Mouse (Mus musculus): ENCODE data around the gene Diras2. TPM values are rescaled to one million over a fixed set of nuclear protein-coding genes. Genes with fewer than 3 reads are reported as not detected.

Diras2 gene
- under 1 TPM; 0.07 to 0.13 (median 0.10) TPM for total RNA-seq (2022)

DNA sequence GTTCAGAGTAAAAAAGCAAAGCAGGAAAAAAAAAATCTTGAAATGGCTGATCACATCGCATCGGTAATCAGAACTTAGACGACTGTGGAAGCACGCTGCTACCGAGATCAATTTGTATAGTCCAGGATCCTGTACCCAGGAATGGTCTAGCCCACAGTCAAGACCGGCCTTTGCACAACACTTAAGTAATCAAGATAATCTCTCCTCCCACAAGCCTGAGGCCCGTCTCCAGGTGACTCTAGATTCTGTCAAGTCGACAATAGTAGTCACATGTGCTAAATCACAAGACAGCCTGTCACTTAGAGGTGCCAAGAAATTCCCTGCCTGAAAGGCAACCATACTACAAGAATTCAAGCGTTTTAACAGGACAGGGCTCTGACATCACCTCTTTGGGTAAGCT, at the start of gene Diras2:
TSS of gene Diras2 (minus strand) at position 159 of the 400 bp plus-strand sequence.
- no peak for DNase-seq (ENCODE audit: low spot score in 2 of 2)

DNA sequence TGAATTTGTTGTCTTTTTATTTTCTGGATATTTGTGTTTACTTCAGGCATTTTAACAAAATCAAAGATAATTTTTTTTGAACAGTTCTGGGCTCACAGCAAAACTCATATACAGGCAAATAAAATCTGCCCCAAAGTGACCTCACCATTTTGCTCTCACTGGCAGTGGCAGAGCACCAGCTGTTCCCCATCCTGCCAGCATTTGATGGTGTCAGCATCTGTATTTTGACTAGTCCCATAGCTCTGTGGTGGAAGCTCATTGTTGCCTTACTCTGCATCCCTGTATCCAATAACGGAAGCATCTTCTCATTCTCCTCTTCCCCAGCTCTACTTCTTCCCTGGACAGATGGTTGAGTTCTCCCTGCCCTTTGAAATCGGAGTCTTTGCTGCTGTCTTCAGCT, 47.7 kb upstream of the Diras2 start:
- no peak for DNase-seq (ENCODE audit: low spot score in 2 of 2)

DNA sequence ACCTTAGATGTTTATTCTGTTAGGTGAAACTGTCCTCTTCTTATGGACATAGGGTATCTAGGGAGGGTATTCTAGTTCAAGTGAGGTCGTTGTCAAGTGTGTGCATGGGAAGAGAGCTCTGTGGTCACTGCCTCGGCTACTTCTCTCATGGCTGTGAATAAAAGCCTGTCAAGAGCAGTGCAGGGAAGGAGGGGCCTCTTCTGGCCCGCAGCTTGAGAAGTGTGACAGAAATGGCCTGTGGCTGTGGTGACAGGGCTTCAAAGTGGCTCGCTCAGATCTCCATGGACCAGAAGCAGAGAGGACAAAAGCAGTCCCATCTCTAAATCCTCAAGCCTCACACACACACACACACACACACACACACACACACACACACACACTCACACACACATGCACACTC, 46.9 kb upstream of the Diras2 start:
- DNase-seq (ENCODE audit: low spot score in 2 of 2): no peak

DNA sequence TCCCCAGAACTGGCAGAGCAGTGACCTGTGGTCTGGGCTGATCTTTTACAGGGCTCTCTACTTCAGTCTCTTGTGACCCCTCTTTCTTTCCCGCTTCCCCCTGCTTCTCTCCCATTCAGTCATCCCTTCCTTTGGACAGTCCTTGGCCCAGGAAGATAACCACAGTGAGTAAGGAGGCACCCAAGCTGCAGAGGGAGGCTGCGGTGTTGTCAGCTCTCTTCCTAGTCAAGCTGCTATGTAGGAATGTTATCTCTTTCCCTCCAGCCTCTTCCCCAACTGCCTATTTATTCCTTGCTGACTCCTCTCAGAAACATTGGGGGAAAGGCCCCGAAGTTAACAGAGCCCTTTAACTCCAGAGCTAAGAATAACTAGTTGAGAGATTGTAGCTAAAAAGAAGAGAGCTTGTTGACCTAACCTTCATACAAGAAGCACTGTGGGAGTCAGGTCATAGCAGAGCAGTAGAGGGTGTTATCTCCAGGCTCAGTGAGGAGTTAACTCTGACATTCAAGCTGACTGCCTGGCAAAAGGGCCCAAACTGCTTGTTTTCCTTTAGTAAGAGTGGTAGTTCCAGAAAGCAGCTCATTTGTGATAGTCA, 46.3 kb upstream of the Diras2 start:
- no peak for DNase-seq (ENCODE audit: low spot score in 2 of 2)

DNA sequence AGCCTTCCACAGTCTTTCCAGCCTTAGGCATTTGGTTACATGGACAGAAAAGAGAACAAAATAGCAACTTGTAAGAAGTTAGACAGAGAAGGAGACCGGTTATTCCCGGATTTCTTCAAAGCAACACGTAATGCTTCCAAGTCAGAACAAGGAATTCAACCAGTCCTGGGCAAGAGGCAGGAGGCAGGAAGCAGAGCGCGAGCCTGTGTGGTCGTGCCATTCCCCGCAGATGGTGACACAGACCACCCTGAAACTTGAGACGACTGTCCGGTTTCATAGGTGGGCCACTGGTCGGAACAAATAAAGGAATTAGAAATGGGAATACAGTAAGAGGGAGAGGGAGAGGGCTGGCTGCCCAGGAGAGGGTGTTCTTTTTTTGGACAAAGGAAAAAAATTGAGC, 45.8 kb upstream of the Diras2 start:
- no peak for DNase-seq (ENCODE audit: low spot score in 2 of 2)

DNA sequence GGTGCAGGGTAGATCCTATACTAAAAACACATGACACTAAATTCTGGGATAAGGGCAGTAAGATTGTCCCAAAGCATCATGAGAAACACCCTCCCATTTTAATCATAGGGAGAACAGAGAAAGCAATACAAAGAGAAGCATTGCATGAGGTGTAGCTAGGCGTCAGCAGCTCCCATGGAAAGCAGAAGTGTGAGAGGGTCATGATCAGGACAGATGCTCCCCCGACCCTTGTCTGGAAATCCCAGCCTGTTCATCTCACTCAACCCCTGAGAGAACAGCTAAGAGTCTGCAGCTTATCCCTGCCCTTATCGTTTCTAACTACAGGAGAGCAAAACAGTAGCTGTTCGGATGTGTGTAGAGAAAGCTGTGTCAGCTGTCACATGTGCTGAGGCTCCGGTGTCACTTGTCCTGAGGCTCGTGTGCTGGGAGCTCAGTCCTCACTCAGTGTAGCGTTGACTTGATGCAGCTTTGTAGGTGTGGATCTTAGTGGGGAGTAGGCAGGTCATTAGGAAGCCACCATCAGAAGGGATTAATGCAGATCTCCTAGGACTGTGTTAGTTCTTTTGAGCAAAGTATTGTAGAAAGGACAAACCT, 45.0 kb upstream of the Diras2 start:
- no peak for DNase-seq (ENCODE audit: low spot score in 2 of 2)

DNA sequence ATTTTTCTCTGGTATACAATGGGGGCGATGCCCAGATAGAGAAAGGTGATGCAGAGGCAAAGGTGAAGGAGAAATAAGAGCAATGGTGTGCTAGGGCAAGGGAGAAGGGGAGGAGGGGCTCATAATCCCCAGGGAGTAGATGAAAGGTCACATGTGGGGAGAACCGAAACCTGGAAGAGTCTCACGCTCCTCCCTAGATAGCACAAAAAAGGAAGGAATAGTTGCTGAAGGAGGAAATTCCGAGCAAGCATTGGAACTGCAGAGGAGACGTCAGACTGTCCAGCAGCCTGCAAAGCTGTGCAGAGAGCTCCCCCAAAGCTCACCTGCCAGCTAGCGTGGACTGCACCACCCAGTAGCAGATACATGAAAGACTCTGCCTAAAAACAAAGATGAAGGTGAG, 44.4 kb upstream of the Diras2 start:
- DNase-seq (ENCODE audit: low spot score in 2 of 2): no peak

DNA sequence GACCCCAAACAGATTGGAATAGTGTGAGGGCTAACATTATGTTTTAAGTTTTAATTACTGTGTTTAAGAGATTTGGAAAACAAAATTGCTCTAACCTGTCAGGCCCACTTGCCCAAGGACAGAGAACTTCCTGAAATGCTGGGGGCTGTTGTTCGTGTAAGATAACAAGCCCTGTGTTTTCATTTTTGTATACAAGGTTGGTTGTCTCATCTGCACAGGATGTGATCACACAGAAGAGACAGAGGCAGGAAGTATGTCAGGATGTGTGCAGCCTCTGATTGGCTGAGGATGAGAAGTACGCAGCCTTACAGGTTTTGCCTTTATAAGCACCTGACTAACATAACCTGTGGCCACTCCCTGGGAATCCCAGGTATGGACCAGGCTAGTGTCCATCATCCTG, 43.2 kb upstream of the Diras2 start:
- no peak for DNase-seq (ENCODE audit: low spot score in 2 of 2)

DNA sequence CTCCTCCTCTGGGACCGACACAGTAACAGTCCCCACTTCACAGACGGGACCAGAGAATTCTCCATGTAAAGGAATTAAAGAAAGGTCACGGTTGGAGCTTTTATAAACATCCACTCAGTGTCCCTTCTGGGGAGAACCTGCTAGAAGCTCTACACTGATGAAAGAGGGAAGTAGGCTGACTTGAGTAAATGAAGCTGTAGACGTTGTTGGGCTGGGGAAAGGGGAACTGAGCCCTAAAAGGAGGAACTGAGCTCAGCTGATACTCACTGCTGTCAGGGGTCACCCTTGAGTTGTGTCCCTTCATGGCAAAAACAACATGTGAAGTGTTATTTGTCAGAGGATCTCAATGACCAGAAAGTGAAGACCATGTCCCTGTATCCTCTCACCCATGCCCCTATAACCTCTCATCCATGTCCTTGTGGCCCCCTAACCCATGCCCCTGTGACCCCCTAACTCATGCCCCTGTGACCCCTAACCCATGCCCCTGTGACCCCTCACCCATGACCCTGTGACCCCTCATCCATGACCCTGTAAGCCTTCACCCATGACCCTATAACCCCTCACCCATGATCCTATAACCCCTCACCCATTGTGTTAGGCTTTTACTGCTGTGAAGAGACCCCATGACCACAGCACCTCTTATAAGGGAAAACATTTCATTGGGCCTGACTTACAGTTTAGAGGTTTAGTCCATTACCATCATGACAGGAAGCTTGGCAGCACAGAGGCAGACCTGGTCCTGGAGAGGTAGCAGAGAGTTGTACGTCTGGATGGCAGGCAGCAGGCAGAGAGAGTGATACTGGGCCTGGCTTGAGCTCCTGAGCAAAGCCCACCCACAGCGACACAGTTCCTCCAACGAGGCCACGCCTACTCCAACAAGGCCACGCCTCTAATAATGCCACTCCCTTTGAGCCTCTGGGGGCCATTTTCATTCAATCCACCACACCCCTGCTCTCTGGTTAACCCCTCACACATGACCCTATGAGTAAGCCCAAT, 41.7 kb upstream of the Diras2 start:
- DNase-seq (ENCODE audit: low spot score in 2 of 2): no peak

DNA sequence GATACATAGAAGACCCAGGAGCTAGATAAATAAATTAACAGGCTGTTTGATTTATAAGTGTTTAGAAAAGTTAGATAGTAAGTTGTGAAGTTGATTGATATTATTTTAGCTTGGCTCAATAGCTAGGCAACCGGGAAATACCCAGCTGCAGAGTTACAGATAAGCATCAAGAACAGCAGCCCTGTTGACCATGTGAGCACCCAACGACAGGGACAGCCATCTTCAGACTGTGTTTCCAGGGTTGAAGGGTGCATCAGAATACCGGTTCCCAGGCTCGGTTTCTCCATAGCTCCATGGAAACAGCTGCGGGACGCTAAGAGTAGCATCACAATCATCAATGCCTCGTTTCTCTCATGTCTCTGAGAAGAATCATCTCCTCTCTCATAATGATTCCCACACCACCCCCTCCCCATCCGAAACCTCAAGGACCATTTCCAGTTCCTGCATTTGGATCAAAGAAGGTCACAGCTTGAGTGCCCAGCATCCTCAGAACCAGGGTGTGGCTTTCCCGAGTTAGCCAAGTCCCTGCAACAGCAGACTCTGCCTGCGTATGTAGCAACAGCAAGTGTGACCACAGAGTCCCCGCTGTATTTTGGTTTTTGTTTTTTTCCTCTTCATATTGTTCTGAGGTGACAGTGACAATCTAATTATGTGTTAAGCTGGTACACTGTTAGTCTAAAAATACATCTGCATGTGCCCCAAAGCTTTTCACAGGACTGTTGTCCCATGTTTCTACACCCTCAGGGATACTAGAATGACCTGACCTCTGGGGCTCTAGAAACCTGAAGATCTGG, 40.7 kb upstream of the Diras2 start:
- no peak for DNase-seq (ENCODE audit: low spot score in 2 of 2)

DNA sequence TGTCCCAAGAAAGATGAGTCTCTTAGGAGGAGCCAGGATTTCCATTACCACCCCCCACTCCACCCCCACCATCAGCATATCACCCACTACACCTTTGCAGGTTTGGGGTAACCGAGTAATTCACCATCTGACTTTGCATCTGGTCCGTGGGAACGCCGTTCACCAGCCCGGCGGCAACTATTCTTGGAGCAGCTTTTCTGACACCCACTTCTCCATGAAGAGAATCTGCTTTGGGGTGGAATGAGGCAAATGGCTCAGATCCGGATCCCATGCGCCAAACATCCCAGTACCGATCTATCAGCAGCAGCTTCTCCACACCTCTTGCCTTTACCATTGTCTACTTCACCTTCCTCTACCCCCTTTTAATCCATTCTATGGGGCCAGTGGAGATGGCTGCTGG, 39.2 kb upstream of the Diras2 start:
- DNase-seq (ENCODE audit: low spot score in 2 of 2): no peak

DNA sequence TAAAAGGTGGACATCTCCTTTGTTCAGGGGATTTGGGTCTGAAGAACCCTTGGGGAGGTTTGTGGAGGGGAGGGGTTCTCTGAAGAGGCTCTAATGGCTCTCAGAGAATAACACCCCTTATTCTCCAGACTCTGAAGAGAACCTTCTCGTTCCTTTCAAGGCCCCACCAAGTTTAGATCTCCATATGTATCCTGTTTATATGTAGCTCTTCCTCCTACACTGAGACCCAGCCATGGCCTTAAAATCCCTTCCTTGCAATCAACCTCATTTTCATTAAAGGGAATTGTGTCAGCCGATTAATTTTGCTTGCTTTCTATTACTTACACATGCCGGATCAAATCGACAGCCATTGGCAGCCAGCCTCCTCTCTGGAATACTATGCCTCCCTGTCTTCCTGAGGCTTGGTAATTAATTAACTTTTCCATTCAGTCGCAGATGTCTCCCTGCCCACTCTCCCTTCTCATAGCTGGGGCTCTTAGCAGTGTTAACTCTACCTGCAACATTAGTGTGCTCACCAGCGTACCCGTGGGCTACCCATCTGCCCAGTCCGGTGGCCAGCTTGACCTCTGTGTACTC, 38.2 kb upstream of the Diras2 start:
- DNase-seq (ENCODE audit: low spot score in 2 of 2): no peak

DNA sequence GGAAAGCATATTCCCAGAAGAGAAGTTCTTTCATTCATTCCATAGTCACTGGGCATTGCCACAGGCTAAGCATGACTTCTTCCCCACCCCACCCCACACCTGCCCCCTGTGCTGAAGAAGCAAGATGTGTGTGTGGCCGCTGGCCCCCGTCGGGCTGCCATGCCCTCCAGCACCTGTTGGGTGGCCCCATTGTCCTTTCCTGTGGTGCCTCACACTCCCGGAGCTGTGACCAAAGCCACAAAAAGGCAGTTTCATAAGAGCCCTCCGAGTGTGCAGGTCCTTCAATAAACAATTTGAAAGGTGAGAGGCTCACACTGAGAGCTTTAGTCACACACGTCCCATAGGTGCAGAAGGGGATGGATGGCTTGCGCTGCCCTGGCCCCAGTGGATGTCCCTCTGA, 35.7 kb upstream of the Diras2 start:
- DNase-seq (ENCODE audit: low spot score in 2 of 2): no peak

DNA sequence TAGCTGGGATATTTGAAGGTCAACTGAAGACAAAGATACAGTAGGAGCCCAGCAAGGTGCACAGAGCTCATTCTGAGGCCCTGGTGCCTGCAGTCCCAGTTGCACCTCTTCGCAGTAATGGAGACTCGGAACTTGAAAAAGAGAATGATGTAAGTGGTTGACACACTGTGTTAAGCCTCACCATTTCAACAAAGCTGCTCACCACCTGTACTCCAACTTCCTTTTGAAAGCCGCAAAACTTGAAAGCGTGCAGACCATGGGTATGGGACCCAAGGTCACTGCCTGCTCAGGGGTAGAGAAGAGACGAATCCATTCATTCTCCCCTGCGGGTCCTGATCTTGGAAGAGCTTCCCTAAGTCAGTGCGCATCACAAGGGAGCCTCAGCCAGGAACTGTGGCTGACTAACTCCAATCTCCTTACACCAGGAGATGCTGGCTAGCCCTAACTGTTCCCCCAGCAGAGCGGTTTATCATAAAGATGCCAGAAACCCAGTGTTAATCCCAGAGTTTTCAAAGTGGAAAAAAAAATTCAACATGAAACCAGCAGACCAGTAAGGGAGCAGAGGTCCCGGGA, 35.2 kb upstream of the Diras2 start:
- DNase-seq (ENCODE audit: low spot score in 2 of 2): no peak

DNA sequence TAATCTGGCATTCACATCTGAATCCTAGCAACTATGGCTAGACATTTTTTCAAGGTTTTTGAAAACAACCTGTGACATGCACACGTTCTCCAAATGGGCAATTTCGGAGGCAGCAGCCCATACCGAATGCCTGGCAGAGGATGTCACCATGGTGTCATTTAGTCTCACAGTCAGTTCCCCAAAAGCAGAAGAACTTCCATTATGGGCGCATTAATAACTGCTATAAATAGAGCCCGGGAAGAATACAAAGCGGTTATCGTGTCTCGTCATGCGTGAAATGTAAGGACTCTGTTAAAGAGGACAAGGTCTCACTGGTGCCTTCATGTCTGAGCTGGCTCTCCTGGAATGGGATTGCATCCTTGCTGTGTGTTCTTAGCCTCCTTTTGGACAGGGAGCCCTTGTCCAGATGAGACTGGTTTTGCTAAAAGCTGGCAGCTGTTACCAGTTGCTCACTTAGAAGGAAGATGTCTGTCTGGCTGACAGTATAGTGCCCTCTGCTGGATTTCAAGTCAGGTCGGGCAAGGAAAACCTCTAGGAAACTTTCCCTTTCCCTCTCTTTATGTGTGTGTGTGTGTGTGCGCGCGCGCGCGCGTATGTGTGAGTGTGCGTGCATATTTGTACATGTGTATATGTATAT, 34.1 kb upstream of the Diras2 start:
- DNase-seq (ENCODE audit: low spot score in 2 of 2): no peak

DNA sequence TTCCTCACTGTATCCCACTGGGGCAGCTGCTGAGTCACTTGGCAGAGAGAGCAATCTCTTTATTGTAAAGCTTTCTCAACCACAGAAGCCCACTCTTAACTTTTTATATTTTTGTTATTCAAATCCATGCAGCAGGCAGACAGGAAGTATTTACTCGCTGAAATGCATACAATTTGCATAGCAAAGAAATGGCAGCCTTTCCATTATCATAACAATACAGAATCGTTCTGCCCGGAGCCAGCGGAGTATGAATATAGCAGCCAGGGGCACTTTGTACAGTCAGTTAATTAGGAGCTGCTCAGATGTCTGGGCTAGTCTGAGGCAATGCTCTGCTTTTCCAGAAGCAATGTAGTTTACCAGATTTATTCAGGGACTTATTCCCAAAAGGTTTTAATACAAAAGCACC, 31.1 kb upstream of the Diras2 start:
- DNase-seq (ENCODE audit: low spot score in 2 of 2): no peak

DNA sequence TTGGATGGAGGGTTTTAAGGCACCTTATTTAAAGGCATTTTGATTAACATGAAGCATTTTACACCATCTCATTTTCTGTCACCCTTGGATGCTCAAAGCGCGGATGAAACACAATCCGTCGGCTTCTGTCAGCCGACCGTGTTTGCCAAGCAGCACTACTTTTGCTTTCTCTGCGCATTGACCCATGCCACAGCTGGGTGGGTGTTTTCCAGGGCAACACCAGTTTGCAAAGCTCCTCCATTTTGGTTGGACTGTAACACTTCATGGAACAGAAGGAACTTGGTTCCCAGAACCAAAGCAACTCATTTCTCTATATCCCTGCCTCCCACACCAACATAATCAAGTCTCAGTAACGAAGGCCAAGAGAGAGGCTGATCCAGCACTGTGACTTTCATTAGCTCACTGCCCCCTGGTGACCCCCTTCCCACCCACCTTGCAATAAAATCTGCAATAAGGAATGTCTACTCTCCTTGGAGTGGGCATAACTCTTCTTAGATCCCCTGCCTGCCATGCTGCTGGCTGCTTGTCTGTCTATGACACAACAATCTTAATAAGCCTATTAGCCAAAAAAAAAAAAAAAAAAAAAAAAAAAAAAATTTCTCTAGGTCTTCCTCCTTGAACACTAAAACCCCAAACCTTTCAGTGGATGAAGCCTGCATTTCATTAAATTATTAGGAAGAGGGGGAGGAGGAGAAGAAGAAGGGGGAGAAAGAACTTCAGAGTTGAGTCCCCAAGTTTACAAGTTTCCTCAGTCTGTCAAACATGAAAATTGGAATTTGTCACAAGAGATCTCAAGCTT, 30.5 kb upstream of the Diras2 start:
- no peak for DNase-seq (ENCODE audit: low spot score in 2 of 2)

DNA sequence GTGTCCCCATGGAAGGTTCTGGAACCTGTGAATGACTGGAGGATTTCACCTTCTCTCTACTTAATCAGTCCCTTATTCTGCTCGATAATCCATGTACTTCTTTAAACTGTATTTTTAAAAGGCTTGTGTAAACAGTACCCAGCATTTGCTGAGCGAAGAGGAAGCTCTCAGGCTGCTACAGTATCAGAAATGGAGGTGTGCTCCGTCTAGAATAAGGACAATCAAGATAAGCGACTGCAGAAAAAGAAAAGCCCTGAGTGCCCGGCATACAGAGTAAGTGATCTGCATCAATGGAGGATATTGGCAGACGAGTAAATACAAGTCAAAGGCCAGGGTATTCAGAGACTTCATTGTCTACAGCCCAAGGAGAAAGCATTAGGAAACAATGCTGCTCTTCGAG, 26.3 kb upstream of the Diras2 start:
- DNase-seq (ENCODE audit: low spot score in 2 of 2): no peak

DNA sequence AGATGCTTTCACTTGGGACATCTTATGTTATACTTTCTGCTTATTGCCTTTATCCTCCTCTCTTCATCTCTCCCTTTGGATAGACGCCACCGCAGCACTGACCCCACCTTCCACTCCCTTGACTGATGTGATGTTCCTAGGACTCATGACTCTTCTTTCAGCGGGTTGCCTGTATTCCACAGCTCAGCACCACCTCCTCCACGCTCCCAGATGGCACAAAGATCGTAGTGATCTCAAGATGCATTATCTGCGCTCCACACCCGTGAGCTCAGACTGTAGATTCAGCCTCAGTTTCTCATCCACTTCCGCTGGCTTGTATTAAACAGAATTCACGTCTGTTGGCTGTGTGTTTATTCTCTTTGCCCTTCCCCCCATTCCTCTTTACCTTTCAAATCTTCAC, 23.6 kb upstream of the Diras2 start:
- no peak for DNase-seq (ENCODE audit: low spot score in 2 of 2)

Data from gastrocnemius, adult 8-10 months (tissue).